Mouse (Mus musculus) stomach, embryonic 14.5 days (tissue): Measurements from ENCODE around the gene Gm10300. TPM values are rescaled to one million over a fixed set of nuclear protein-coding genes. Genes with fewer than 3 reads are reported as not detected.

ENCODE experiments used
- ATAC-seq: fragments of 200-750 bp; cut with Nextera tagmentation; 2 replicates; pipeline ENCODE4 v1.8.0; 2017; ENCODE audit warnings: low read depth, moderate TSS enrichment; ENCODE audit not compliant: insufficient number of reproducible peaks, insufficient read depth, low FRiP score
- H3K27ac ChIP-seq: fragments of 300-500 bp; sonication (generic); 2 replicates; pipeline ENCODE4 v1.5.1; 2014; ENCODE audit warnings: mild to moderate bottlenecking, low read length, moderate library complexity, mixed read lengths
- H3K27me3 ChIP-seq: fragments of 300-500 bp; sonication (generic); 2 replicates; pipeline ENCODE4 v1.6.1; 2014; ENCODE audit warnings: low read length, control low read depth, mixed read lengths; ENCODE audit not compliant: control insufficient read depth, insufficient read depth
- H3K36me3 ChIP-seq: fragments of 300-500 bp; sonication (generic); 2 replicates; pipeline ENCODE4 v1.6.1; 2014; ENCODE audit warnings: mild to moderate bottlenecking, control low read depth, low read length, moderate library complexity, mixed read lengths; ENCODE audit not compliant: control insufficient read depth, insufficient read depth
- H3K4me1 ChIP-seq: fragments of 300-500 bp; sonication (generic); 2 replicates; pipeline ENCODE4 v1.6.1; 2014; ENCODE audit warnings: low read length, control low read depth, mixed read lengths; ENCODE audit not compliant: control insufficient read depth, insufficient read depth
- H3K4me2 ChIP-seq: fragments of 300-500 bp; sonication (generic); replicated peaks from 2 replicates; pipeline ENCODE4 v1.6.1; 2014; ENCODE audit warnings: low read depth, low read length, control low read depth
- H3K4me3 ChIP-seq: fragments of 300-500 bp; sonication (generic); 2 replicates; pipeline ENCODE4 v1.5.1; 2014; ENCODE audit warnings: low read depth, low read length, control low read depth
- H3K9ac ChIP-seq: fragments of 300-500 bp; sonication (generic); replicated peaks from 2 replicates; pipeline ENCODE4 v1.6.1; 2014; ENCODE audit warnings: low read depth, mild to moderate bottlenecking, control low read depth, low read length, moderate library complexity, mixed read lengths
- H3K9me3 ChIP-seq: fragments of 300-500 bp; sonication (generic); 2 replicates; pipeline ENCODE4 v1.6.1; 2016; ENCODE audit warnings: low read depth, low read length, control low read depth; ENCODE audit not compliant: control insufficient read depth
- whole genome bisulfite sequencing: fragments of 180-500 bp; shearing (Covaris S2); extraction: QIAGEN DNeasy Blood & Tissue Kit; methylation state at CpG from one replicate; pipeline ENCODE4 v1.1.7; 2014; 5-methylcytosine and 5-hydroxymethylcytosine counted together
- polyA plus RNA-seq: library from polyadenylated mRNA; unstranded; fragments of >200 nt; fragmentation: Nextera tagmentation; extraction: Ambion mirVana; gene quantifications from 2 replicates; pipeline ENCODE4 v1.2.1, GENCODE M21; 2014

Gm10300 gene
- polyA plus RNA-seq, 1 experiment from 2014 or later: 0.27 TPM

GRCm38 (mm10) chr4:132108221-132108620, 33.7 kb downstream of the Gm10300 start:
- no peak overlapping the region for H3K4me2 ChIP-seq
- no peak overlapping the region for H3K9ac ChIP-seq
- no peaks in the 10 kb centered on the region for H3K4me1 ChIP-seq
- no peak for ATAC-seq
- 88% methylated on average over 7 of the region's 7 CpGs for WGBS
- H3K9me3 ChIP-seq: no peaks in the 10 kb centered on the region
- H3K4me3 ChIP-seq: no peak overlapping the region
- no peaks in the 10 kb centered on the region for H3K36me3 ChIP-seq
- no peaks in the 10 kb centered on the region for H3K27me3 ChIP-seq
- no peak overlapping the region for H3K27ac ChIP-seq

- no peaks in the 10 kb centered on the region for H3K9me3 ChIP-seq
- no peak overlapping the region for H3K27ac ChIP-seq
- WGBS: 73% methylated on average over 4 of the region's 4 CpGs
- no peaks in the 10 kb centered on the region for H3K27me3 ChIP-seq
- no peak overlapping the region for H3K9ac ChIP-seq
- no peak overlapping the region for H3K4me2 ChIP-seq
- 0 out of 2 replicates have a peak, but pooled peaks cover 2% of the 10 kb centered on the region for H3K4me1 ChIP-seq
- no peak for ATAC-seq
- no peak overlapping the region for H3K4me3 ChIP-seq
- H3K36me3 ChIP-seq: no peaks in the 10 kb centered on the region
These were observed 36.7 kb downstream of the Gm10300 start for GRCm38 (mm10) chr4:132111227-132111626.

GRCm38 (mm10) chr4:132113411-132114095, 39.1 kb downstream of the Gm10300 start:
- H3K9ac ChIP-seq: no peak overlapping the region
- no peaks in the 10 kb centered on the region for H3K36me3 ChIP-seq
- 0 out of 2 replicates have a peak, but pooled peaks cover 2% of the 10 kb centered on the region for H3K4me1 ChIP-seq
- H3K27me3 ChIP-seq: no peaks in the 10 kb centered on the region
- H3K9me3 ChIP-seq: no peaks in the 10 kb centered on the region
- H3K4me3 ChIP-seq: peak overlapping the region; percentile 22
- peak overlapping the region; percentile 43 for H3K4me2 ChIP-seq
- H3K27ac ChIP-seq: no peak overlapping the region
- WGBS: 35% methylated on average over 53 of the region's 53 CpGs
- no peak for ATAC-seq

- no peak overlapping the region for H3K4me2 ChIP-seq
- 86% methylated on average over 4 of the region's 4 CpGs for WGBS
- no peaks in the 10 kb centered on the region for H3K27me3 ChIP-seq
- H3K36me3 ChIP-seq: no peaks in the 10 kb centered on the region
- H3K9me3 ChIP-seq: no peaks in the 10 kb centered on the region
- no peak overlapping the region for H3K27ac ChIP-seq
- ATAC-seq: no peak
- no peak overlapping the region for H3K4me3 ChIP-seq
- H3K9ac ChIP-seq: no peak overlapping the region
- 0 out of 2 replicates have a peak, but pooled peaks cover 2% of the 10 kb centered on the region for H3K4me1 ChIP-seq
These were observed 41.8 kb downstream of the Gm10300 start for GRCm38 (mm10) chr4:132116315-132116714.

DNA sequence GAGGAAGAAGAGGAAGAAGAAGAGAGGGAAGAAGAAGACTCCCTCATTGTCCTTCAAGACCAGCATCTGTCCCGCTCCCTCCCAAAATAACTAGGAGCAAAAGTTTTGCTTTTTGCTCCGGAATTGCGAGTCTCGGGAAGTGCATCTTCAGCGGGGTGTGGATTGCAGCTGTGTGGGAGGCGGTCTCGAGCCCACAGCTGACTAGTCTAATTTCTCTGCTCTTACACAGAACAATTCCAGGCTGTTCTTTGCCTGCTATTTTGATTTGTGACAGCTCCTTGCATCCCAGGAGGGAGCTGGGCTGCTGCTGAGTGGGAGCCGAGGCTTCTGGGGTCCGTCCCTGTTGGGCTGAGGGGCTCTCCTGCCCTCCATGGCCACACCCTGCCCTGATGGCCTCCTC, 45.1 kb downstream of the Gm10300 start:
- H3K4me3 ChIP-seq: no peak overlapping the region
- WGBS: 60% methylated on average over 9 of the region's 9 CpGs
- no peaks in the 10 kb centered on the region for H3K36me3 ChIP-seq
- no peaks in the 10 kb centered on the region for H3K4me1 ChIP-seq
- H3K27ac ChIP-seq: no peak overlapping the region
- no peaks in the 10 kb centered on the region for H3K27me3 ChIP-seq
- no peak overlapping the region for H3K9ac ChIP-seq
- no peaks in the 10 kb centered on the region for H3K9me3 ChIP-seq
- H3K4me2 ChIP-seq: no peak overlapping the region
- ATAC-seq: no peak

- ATAC-seq: no peak
- Histone ChIP-seq H3K9ac (no peak overlapping the region), H3K4me1 (no peaks in the 10 kb centered on the region), H3K27ac (no peak overlapping the region), H3K27me3 (no peaks in the 10 kb centered on the region), H3K4me3 (no peak overlapping the region), H3K9me3 (no peaks in the 10 kb centered on the region), H3K4me2 (no peak overlapping the region), H3K36me3 (no peaks in the 10 kb centered on the region)
- 82% methylated on average over 5 of the region's 5 CpGs for WGBS
These were observed 47.2 kb downstream of the Gm10300 start for GRCm38 (mm10) chr4:132121674-132122073.

DNA sequence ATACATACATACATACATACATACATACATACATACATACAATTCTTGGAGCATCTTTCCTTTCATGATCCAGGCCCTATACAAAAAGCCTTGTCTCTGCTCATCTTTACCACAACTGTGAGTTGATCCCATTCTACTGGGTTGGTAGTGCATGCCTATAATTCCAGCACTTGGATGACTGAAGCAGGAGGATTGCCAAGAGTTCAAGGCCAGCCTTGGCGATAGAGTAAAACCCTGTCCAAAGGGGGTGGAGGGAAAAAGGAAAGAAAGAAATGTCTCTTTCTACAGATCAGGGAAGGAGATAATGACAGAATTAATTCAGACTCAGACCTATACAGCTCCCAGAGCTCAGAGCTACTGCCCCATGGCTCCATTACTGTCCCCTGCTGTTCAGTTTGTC, 48.7 kb downstream of the Gm10300 start:
- Histone ChIP-seq H3K9me3 (no peaks in the 10 kb centered on the region), H3K4me2 (no peak overlapping the region), H3K9ac (no peak overlapping the region), H3K27ac (no peak overlapping the region), H3K36me3 (no peaks in the 10 kb centered on the region), H3K27me3 (no peaks in the 10 kb centered on the region), H3K4me1 (no peaks in the 10 kb centered on the region), H3K4me3 (no peak overlapping the region)
- WGBS: 85% methylated on average over 1 of the region's 1 CpGs
- ATAC-seq: no peak
